Mouse (Mus musculus) liver, postnatal 0 days (tissue): ENCODE data around the gene Atf7.

ENCODE experiments used
- CTCF ChIP-seq: sonication (generic); IDR thresholded peaks from 2 replicates; pipeline ENCODE4 v1.5.1; 2016; ENCODE audit warnings: antibody characterized with exemption, low read depth
- EP300 ChIP-seq: IDR thresholded peaks from 2 replicates; pipeline ENCODE4 v1.6.1; 2016; ENCODE audit warnings: antibody characterized with exemption, low read depth, mild to moderate bottlenecking

DNA sequence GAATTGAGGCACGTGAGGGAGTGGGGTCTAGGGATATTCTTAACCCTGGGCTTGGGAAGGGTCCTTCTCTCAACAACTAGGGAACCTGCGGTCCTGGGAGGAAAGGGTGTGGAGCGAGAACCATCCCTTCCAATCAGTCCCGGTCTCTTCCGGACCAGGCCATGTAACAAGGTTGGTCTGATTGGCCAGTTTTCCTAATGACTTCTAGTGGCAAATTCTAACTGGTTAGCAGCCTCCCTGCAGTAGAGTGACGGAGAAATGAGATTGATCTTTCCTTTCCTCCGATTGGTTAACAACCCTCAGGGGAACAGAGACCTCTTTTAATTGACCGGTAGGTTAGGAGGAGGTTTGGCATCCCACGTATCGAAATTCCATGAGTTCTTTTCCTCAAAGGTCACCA lies 48.3 kb upstream of the Atf7 start:
- TF ChIP-seq CTCF = no peak
- no peak for TF ChIP-seq EP300
